Mouse (Mus musculus) CH12.LX (cell line): ENCODE data around the gene Gse1. TPM values are rescaled to one million over a fixed set of nuclear protein-coding genes. Genes with fewer than 3 reads are reported as not detected.

ENCODE experiments used
- DNase-seq: peaks from one replicate; pipeline ENCODE4 v3.0.0-alpha.2; 2013; ENCODE audit errors: extremely low read depth
- H3K27ac ChIP-seq: 2 replicates; pipeline ENCODE4 v1.5.1; 2012; ENCODE audit warnings: low read depth, mild to moderate bottlenecking, control low read depth, moderate library complexity; ENCODE audit not compliant: insufficient read depth
- H3K27me3 ChIP-seq: replicated peaks from 2 replicates; pipeline ENCODE3; 2012; ENCODE audit warnings: inconsistent platforms
- H3K36me3 ChIP-seq, 2 experiments: replicated peaks in 1 of 2; 2 replicates each; pipeline versions ENCODE3 to v1.6.1; 2012; ENCODE audit warnings: inconsistent platforms in 1 of 2, low read length in 1 of 2, mild to moderate bottlenecking in 1 of 2, mixed read lengths in 1 of 2, moderate library complexity in 1 of 2; ENCODE audit not compliant: control insufficient read depth in 1 of 2, insufficient read depth in 1 of 2
- H3K4me1 ChIP-seq, 2 experiments: 2 replicates each; pipeline ENCODE4 v1.6.1; 2012; ENCODE audit warnings: inconsistent platforms in 1 of 2, moderate library complexity in 1 of 2; ENCODE audit not compliant: insufficient read depth in 2 of 2, control insufficient read depth in 1 of 2
- H3K4me2 ChIP-seq: 2 replicates; pipeline ENCODE4 v1.6.1; 2012; ENCODE audit warnings: low read depth, mild to moderate bottlenecking, control low read depth; ENCODE audit not compliant: poor library complexity, insufficient read depth, severe bottlenecking
- H3K4me3 ChIP-seq, 3 experiments: fragments of 150-350 bp in 1 of 3; sonication (generic) in 1 of 3; replicated peaks in 1 of 3; 2 replicates each; pipeline versions ENCODE3 to v1.5.1; 2011 to 2012; ENCODE audit warnings: low read depth in 2 of 3, low read length in 2 of 3, mild to moderate bottlenecking in 2 of 3, moderate library complexity in 2 of 3, control low read depth in 1 of 3, improper control_type of control experiment in 1 of 3, inconsistent platforms in 1 of 3, mixed read lengths in 1 of 3; ENCODE audit not compliant: poor library complexity in 1 of 3
- H3K79me2 ChIP-seq: replicated peaks from 2 replicates; pipeline ENCODE4 v1.6.1; 2012; ENCODE audit warnings: mild to moderate bottlenecking, moderate library complexity; ENCODE audit not compliant: control insufficient read depth, poor library complexity, insufficient read depth, severe bottlenecking; ENCODE audit errors: extremely low read depth
- H3K9ac ChIP-seq: 2 replicates; pipeline ENCODE4 v1.6.1; 2012; ENCODE audit warnings: low read depth, mild to moderate bottlenecking, control low read depth, moderate library complexity; ENCODE audit not compliant: insufficient read depth
- H3K9me3 ChIP-seq: replicated peaks from 2 replicates; pipeline ENCODE3; 2012; ENCODE audit warnings: low read length, inconsistent platforms, mixed read lengths
- BHLHE40 ChIP-seq: IDR thresholded peaks from 2 replicates; pipeline ENCODE4 v1.6.1; 2011; ENCODE audit warnings: mild to moderate bottlenecking, low read depth, low read length, improper control_type of control experiment
- CHD1 ChIP-seq: IDR thresholded peaks from 2 replicates; pipeline ENCODE4 v1.6.1; 2012; ENCODE audit warnings: low read depth, low read length, improper control_type of control experiment, inconsistent platforms
- CTCF ChIP-seq, 2 experiments: IDR thresholded peaks in 1 of 2; conservative IDR thresholded peaks in 1 of 2; 2 replicates each; pipeline ENCODE4 v1.5.1; 2011 to 2012; ENCODE audit warnings: low read depth in 2 of 2, low read length in 2 of 2, improper control_type of control experiment in 1 of 2, inconsistent platforms in 1 of 2, mild to moderate bottlenecking in 1 of 2, moderate library complexity in 1 of 2
- HCFC1 ChIP-seq: IDR thresholded peaks from 2 replicates; pipeline ENCODE4 v1.6.1; 2012; ENCODE audit warnings: low read depth, mild to moderate bottlenecking, inconsistent platforms, low read length, improper control_type of control experiment
- IRF4 ChIP-seq: IDR thresholded peaks from 2 replicates; pipeline ENCODE4 v1.6.1; 2014; ENCODE audit warnings: low read depth, mild to moderate bottlenecking, inconsistent platforms, low read length, improper control_type of control experiment
- MAX ChIP-seq: IDR thresholded peaks from 2 replicates; pipeline ENCODE4 v1.6.1; 2011; ENCODE audit warnings: low read length, improper control_type of control experiment
- MXI1 ChIP-seq: IDR thresholded peaks from 2 replicates; pipeline ENCODE4 v1.6.1; 2011; ENCODE audit warnings: mild to moderate bottlenecking, low read depth, low read length, improper control_type of control experiment
- MYC ChIP-seq: IDR thresholded peaks from 2 replicates; pipeline ENCODE4 v1.6.1; 2011; ENCODE audit warnings: low read depth, mild to moderate bottlenecking, improper control_type of control experiment, low read length
- NRF1 ChIP-seq: IDR thresholded peaks from 2 replicates; pipeline ENCODE4 v1.6.1; 2014; ENCODE audit warnings: low read depth, mild to moderate bottlenecking, inconsistent platforms, low read length, improper control_type of control experiment, moderate library complexity
- PAX5 ChIP-seq: IDR thresholded peaks from 2 replicates; pipeline ENCODE4 v1.6.1; 2012; ENCODE audit warnings: low read length, inconsistent platforms, mixed read lengths
- RAD21 ChIP-seq: IDR thresholded peaks from 2 replicates; pipeline ENCODE4 v1.6.1; 2011; ENCODE audit warnings: low read depth, mild to moderate bottlenecking, low read length, improper control_type of control experiment, moderate library complexity
- RCOR1 ChIP-seq: conservative IDR thresholded peaks from 2 replicates; pipeline ENCODE4 v1.6.1; 2012; ENCODE audit warnings: low read depth, mild to moderate bottlenecking, inconsistent platforms, low read length, improper control_type of control experiment
- SMC3 ChIP-seq: IDR thresholded peaks from 2 replicates; pipeline ENCODE4 v1.6.1; 2011; ENCODE audit warnings: low read depth, low read length, improper control_type of control experiment
- TBP ChIP-seq: conservative IDR thresholded peaks from 2 replicates; pipeline ENCODE4 v1.6.1; 2011; ENCODE audit warnings: low read depth, low read length, improper control_type of control experiment
- USF1 ChIP-seq: IDR thresholded peaks from 2 replicates; pipeline ENCODE4 v1.6.1; 2014; ENCODE audit warnings: low read depth, mild to moderate bottlenecking, inconsistent platforms, low read length, improper control_type of control experiment
- USF2 ChIP-seq: conservative IDR thresholded peaks from 2 replicates; pipeline ENCODE4 v1.6.1; 2011; ENCODE audit warnings: low read depth, low read length, improper control_type of control experiment
- ZC3H11A ChIP-seq: IDR thresholded peaks from 2 replicates; pipeline ENCODE4 v1.6.1; 2012; ENCODE audit warnings: low read depth, mild to moderate bottlenecking, inconsistent platforms, low read length, improper control_type of control experiment
- ZKSCAN1 ChIP-seq: IDR thresholded peaks from 2 replicates; pipeline ENCODE4 v1.6.1; 2012; ENCODE audit warnings: low read depth, inconsistent platforms, low read length, improper control_type of control experiment, borderline replicate concordance
- ZMIZ1 ChIP-seq: IDR thresholded peaks from 2 replicates; pipeline ENCODE4 v1.6.1; 2012; ENCODE audit warnings: low read depth, mild to moderate bottlenecking, inconsistent platforms, low read length, improper control_type of control experiment
- ZNF384 ChIP-seq: IDR thresholded peaks from 2 replicates; pipeline ENCODE4 v1.6.1; 2012; ENCODE audit warnings: low read depth, low read length, improper control_type of control experiment, inconsistent platforms
- dilution Hi-C: fragments of 300-500 bp; cut with MboI; formaldehyde crosslinking; loops from 2 replicates; pipeline ENCODE4 v1.14.3; 2020; ENCODE audit warnings: low sequenced_read_pairs; ENCODE audit not compliant: extremely low pct_unique_long_range_greater_than_20kb, extremely low pct_ligation_motif_present
- in situ Hi-C: fragments of 300-500 bp; cut with MboI; formaldehyde crosslinking; loops from 3 replicates; pipeline ENCODE4 v1.14.3; 2019; ENCODE audit warnings: low sequenced_read_pairs, low pct_ligation_motif_present, low pct_unique_long_range_greater_than_20kb, mixed read lengths
- polyA plus RNA-seq: library from polyadenylated mRNA; unstranded; fragments of >175 nt; gene quantifications from 2 replicates; pipeline ENCODE4 v1.2.1, GENCODE M21; 2012; ENCODE audit warnings: low read depth; ENCODE audit not compliant: insufficient read length
- total RNA-seq, 2 experiments: library from RNA; depleted of rRNA; stranded (reverse); fragments of 300-350 nt in 1 of 2; fragments of >200 nt in 1 of 2; gene quantifications; 2 replicates each; pipeline ENCODE4 v1.2.3; 2012 to 2014

Gse1 gene
- total and polyA plus RNA-seq, 3 experiments: 1.3 to 9.8 (median 8.5) TPM

- H3K4me2 ChIP-seq: no peak overlapping the region
- no peak overlapping the region for H3K4me3 ChIP-seq
- in situ Hi-C loops (loop anchor here (5.0 to 10.0 kb wide), 3 partner anchors 41 to 213 kb away; no protein-coding TSS in a partner anchor), dilution Hi-C loops (no loop called here)
- H3K9me3 ChIP-seq: peaks cover 4% of the 10 kb centered on the region
- DNase-seq: no peak
- H3K27ac ChIP-seq: no peak overlapping the region
- peaks cover 7 to 26% of the 10 kb centered on the region in 2 experiments for H3K4me1 ChIP-seq
- TF ChIP-seq USF1: no peak
- TF ChIP-seq MAX: peak; percentile 86
- no peak for TF ChIP-seq ZMIZ1
- TF ChIP-seq CTCF (conservative IDR thresholded peaks at IDR 0.05 in 1 of 2, IDR thresholded peaks at IDR 0.05 in 1 of 2; ENCODE audit: low read depth in 2 of 2, low read length in 2 of 2): peak; percentile 59 to 93; a peak in 3 of 4 replicates
- TF ChIP-seq SMC3: peak; percentile 70
- peak; percentile 26 for TF ChIP-seq RAD21
- peak; percentile 84 for TF ChIP-seq MYC
- TF ChIP-seq, all 38 proteins: peak for 5
- Histone ChIP-seq H3K27me3 (peaks cover 17% of the 10 kb centered on the region), H3K9ac (no peak overlapping the region), H3K36me3 (no peaks in the 10 kb centered on the region), H3K79me2 (no peaks in the 10 kb centered on the region)
Observed at GRCm38 (mm10) chr8:120321724-120322123, 93.5 kb downstream of the Gse1 start.

- no peak overlapping the region for H3K4me3 ChIP-seq
- dilution Hi-C loops: no loop called here
- H3K9me3 ChIP-seq: peaks cover 7% of the 10 kb centered on the region
- H3K4me2 ChIP-seq: no peak overlapping the region
- no peaks in the 10 kb centered on the region for H3K79me2 ChIP-seq
- H3K27ac ChIP-seq: no peak overlapping the region
- no peaks in the 10 kb centered on the region for H3K36me3 ChIP-seq
- H3K4me1 ChIP-seq: peaks cover 7 to 26% of the 10 kb centered on the region in 2 experiments
- no peak for DNase-seq
- H3K27me3 ChIP-seq: peaks cover 13% of the 10 kb centered on the region
- no peak overlapping the region for H3K9ac ChIP-seq
- no peak for TF ChIP-seq CTCF (conservative IDR thresholded peaks at IDR 0.05 in 1 of 2, IDR thresholded peaks at IDR 0.05 in 1 of 2; ENCODE audit: low read depth in 2 of 2, low read length in 2 of 2)
- no peak for TF ChIP-seq ZC3H11A
- in situ Hi-C loops: loop anchor here (5.0 to 10.0 kb wide), 3 partner anchors 39 to 212 kb away; no protein-coding TSS in a partner anchor
Observed at GRCm38 (mm10) chr8:120322956-120323448, 94.7 kb downstream of the Gse1 start.

- H3K4me3 ChIP-seq: no peak overlapping the region
- no peak overlapping the region for H3K9ac ChIP-seq
- H3K4me2 ChIP-seq: no peak overlapping the region
- no peaks in the 10 kb centered on the region for H3K36me3 ChIP-seq
- H3K9me3 ChIP-seq: peaks cover 7% of the 10 kb centered on the region
- H3K27me3 ChIP-seq: peaks cover 11% of the 10 kb centered on the region
- DNase-seq: no peak
- no peak overlapping the region for H3K27ac ChIP-seq
- peaks cover 11 to 37% of the 10 kb centered on the region in 2 experiments; a peak in 3 of 4 replicates for H3K4me1 ChIP-seq
- dilution Hi-C loops: no loop called here
- H3K79me2 ChIP-seq: no peaks in the 10 kb centered on the region
- in situ Hi-C loops: loop anchor here (5.0 to 10.0 kb wide), 3 partner anchors 38 to 210 kb away; no protein-coding TSS in a partner anchor
- TF ChIP-seq IRF4: no peak
- no peak for TF ChIP-seq RCOR1
- no peak for TF ChIP-seq NRF1
- no peak for TF ChIP-seq SMC3
- TF ChIP-seq USF2: no peak
- no peak for TF ChIP-seq HCFC1
- TF ChIP-seq TBP: no peak
- TF ChIP-seq BHLHE40: no peak
- no peak for TF ChIP-seq CHD1
- TF ChIP-seq MXI1: no peak
- no peak for TF ChIP-seq PAX5
- TF ChIP-seq ZNF384: no peak
- TF ChIP-seq ZKSCAN1: no peak
Observed at GRCm38 (mm10) chr8:120324555-120324954, 96.3 kb downstream of the Gse1 start.
